Mouse (Mus musculus) olfactory bulb, adult 2 months (tissue): Measurements from ENCODE around the gene Trim2. TPM values are rescaled to one million over a fixed set of nuclear protein-coding genes. Genes with fewer than 3 reads are reported as not detected.

Experiments used
- H3K27ac ChIP-seq: fragments of 200-500 bp; 2 replicates; pipeline ENCODE4 v1.5.1; 2012; ENCODE audit warnings: low read depth, low read length; ENCODE audit not compliant: insufficient read depth
- H3K4me1 ChIP-seq: fragments of 200-500 bp; 2 replicates; pipeline ENCODE4 v1.6.1; 2012; ENCODE audit warnings: low read length; ENCODE audit not compliant: control insufficient read depth, insufficient read depth
- H3K4me3 ChIP-seq: fragments of 200-500 bp; 2 replicates; pipeline ENCODE4 v1.5.1; 2012; ENCODE audit warnings: mild to moderate bottlenecking, low read depth, low read length, moderate library complexity; ENCODE audit not compliant: insufficient read depth
- CTCF ChIP-seq: fragments of 200-500 bp; IDR thresholded peaks from 2 replicates; pipeline ENCODE4 v1.5.1; 2012; ENCODE audit warnings: low read depth, mild to moderate bottlenecking, low read length, moderate library complexity; ENCODE audit not compliant: insufficient read depth
- POLR2A ChIP-seq: fragments of 200-500 bp; IDR thresholded peaks from 2 replicates; pipeline ENCODE4 v1.6.1; 2012; ENCODE audit warnings: mild to moderate bottlenecking, low read depth, low read length, moderate library complexity; ENCODE audit not compliant: insufficient read depth
- WGBS: fragments of 180-500 bp; shearing (Covaris S2); methylation state at CpG from one replicate; pipeline ENCODE4 v1.1.7; 2018; 5-methylcytosine and 5-hydroxymethylcytosine counted together
- polyA plus RNA-seq: library from polyadenylated mRNA; stranded (reverse); fragments of >200 nt; gene quantifications from 2 replicates; pipeline ENCODE4 v1.2.4, GENCODE M21; 2012; ENCODE audit warnings: low replicate concordance; ENCODE audit not compliant: missing spikeins, insufficient read depth, insufficient read length

Gene Trim2
- polyA plus RNA-seq, 1 experiment: not detected

GRCm38 (mm10) chr3:84246421-84246861, 60.2 kb downstream of the Trim2 start:
- H3K4me3 ChIP-seq: no peak overlapping the region
- 39% methylated on average over 7 of the region's 7 CpGs for WGBS
- no peak overlapping the region; the same call in 1 of the 2 replicates for H3K27ac ChIP-seq
- peaks cover 8% of the 10 kb centered on the region for H3K4me1 ChIP-seq
- TF ChIP-seq CTCF (no peak), POLR2A (no peak)

- Histone ChIP-seq H3K27ac (no peak overlapping the region), H3K4me3 (no peak overlapping the region), H3K4me1 (peaks cover 8% of the 10 kb centered on the region)
- WGBS: 62% methylated on average over 3 of the region's 3 CpGs
- TF ChIP-seq POLR2A: no peak
- TF ChIP-seq CTCF: no peak
These were observed 63.6 kb downstream of the Trim2 start for GRCm38 (mm10) chr3:84243116-84243515.

GRCm38 (mm10) chr3:84242497-84242896, 64.2 kb downstream of the Trim2 start:
- TF ChIP-seq POLR2A: no peak
- TF ChIP-seq CTCF: no peak
- no peak overlapping the region for H3K27ac ChIP-seq

GRCm38 (mm10) chr3:84241098-84241497, 65.6 kb downstream of the Trim2 start:
- no peak for TF ChIP-seq POLR2A
- TF ChIP-seq CTCF: no peak
- WGBS: 97% methylated on average over 4 of the region's 4 CpGs
- Histone ChIP-seq H3K4me3 (no peak overlapping the region), H3K4me1 (no peaks in the 10 kb centered on the region), H3K27ac (no peak overlapping the region)

More at GRCm38 (mm10) chr3:84242497-84242896, 64.2 kb downstream of the Trim2 start:
- Histone ChIP-seq H3K4me3 (no peak overlapping the region), H3K4me1 (peaks cover 4% of the 10 kb centered on the region)
- WGBS: 79% methylated on average over 4 of the region's 4 CpGs

- WGBS: 61% methylated on average over 10 of the region's 10 CpGs
- Histone ChIP-seq H3K27ac (no peak overlapping the region), H3K4me1 (peaks cover 8% of the 10 kb centered on the region), H3K4me3 (no peak overlapping the region)
- TF ChIP-seq CTCF: no peak
These were observed 71.0 kb downstream of the Trim2 start for GRCm38 (mm10) chr3:84235420-84236304.

GRCm38 (mm10) chr3:84234562-84234961, 72.1 kb downstream of the Trim2 start:
- Histone ChIP-seq H3K4me1 (peaks cover 11% of the 10 kb centered on the region), H3K27ac (no peak overlapping the region), H3K4me3 (no peak overlapping the region)
- TF ChIP-seq POLR2A (no peak), CTCF (no peak)
- WGBS: 92% methylated on average over 4 of the region's 4 CpGs

GRCm38 (mm10) chr3:84233663-84234415, 72.8 kb downstream of the Trim2 start:
- TF ChIP-seq POLR2A (no peak), CTCF (no peak)
- WGBS: 88% methylated on average over 5 of the region's 5 CpGs
- Histone ChIP-seq H3K27ac (no peak overlapping the region), H3K4me1 (peaks cover 15% of the 10 kb centered on the region), H3K4me3 (no peak overlapping the region)

GRCm38 (mm10) chr3:84232312-84232711, 74.4 kb downstream of the Trim2 start:
- TF ChIP-seq POLR2A (no peak), CTCF (no peak)
- peaks cover 22% of the 10 kb centered on the region for H3K4me1 ChIP-seq
- no peak overlapping the region for H3K27ac ChIP-seq
- H3K4me3 ChIP-seq: no peak overlapping the region
- WGBS: 83% methylated on average over 6 of the region's 6 CpGs

GRCm38 (mm10) chr3:84230988-84231387, 75.7 kb downstream of the Trim2 start:
- TF ChIP-seq CTCF (no peak), POLR2A (no peak)
- peaks cover 22% of the 10 kb centered on the region for H3K4me1 ChIP-seq
- WGBS: 25% methylated on average over 3 of the region's 3 CpGs

More at GRCm38 (mm10) chr3:84230988-84231387, 75.7 kb downstream of the Trim2 start:
- no peak overlapping the region for H3K27ac ChIP-seq
- H3K4me3 ChIP-seq: no peak overlapping the region
